Mouse (Mus musculus) stomach, postnatal 0 days (tissue): ENCODE results near the gene Slc35e2.

ENCODE experiments used
- CTCF ChIP-seq: IDR thresholded peaks from 2 replicates; pipeline ENCODE4 v1.5.1; 2016; ENCODE audit warnings: antibody characterized with exemption, low read depth, mild to moderate bottlenecking, moderate library complexity
- EP300 ChIP-seq: optimal IDR thresholded peaks from 2 replicates; pipeline ENCODE3; 2016; ENCODE audit warnings: antibody characterized with exemption

- TF ChIP-seq CTCF: peak; percentile 46
- TF ChIP-seq EP300: no peak
These were observed 51.9 kb downstream of the Slc35e2 start, which contains the start of gene Mmp23 for GRCm38 (mm10) chr4:155653086-155653450.
